Mouse (Mus musculus) stomach, postnatal 0 days (tissue): ENCODE data around the gene Arrdc5.

Experiments used
- CTCF ChIP-seq: IDR thresholded peaks from 2 replicates; pipeline ENCODE4 v1.5.1; 2016; ENCODE audit warnings: antibody characterized with exemption, low read depth, mild to moderate bottlenecking, moderate library complexity
- EP300 ChIP-seq: optimal IDR thresholded peaks from 2 replicates; pipeline ENCODE3; 2016; ENCODE audit warnings: antibody characterized with exemption

GRCm38 (mm10) chr17:56278340-56278739 is 21.7 kb downstream of the Arrdc5 start:
- TF ChIP-seq CTCF (no peak), EP300 (no peak)
